Mouse (Mus musculus) layer of hippocampus, adult 18-20 months (tissue): ENCODE data around the gene Fads6. TPM values are rescaled to one million over a fixed set of nuclear protein-coding genes. Genes with fewer than 3 reads are reported as not detected.
A peak's percentile ranks its signal among the peaks of the same experiment; 100 is the strongest.

ENCODE experiments used
- DNase-seq, 2 experiments: peaks; one replicate each; pipeline ENCODE4 v3.0.0; 2022; ENCODE audit warnings: low spot score in 2 of 2
- total RNA-seq, 2 experiments: library from RNA; stranded (reverse); gene quantifications; 2 replicates each; pipeline ENCODE4 v1.2.3; 2021

Fads6 gene
- total RNA-seq, 2 experiments from 2014 or later, result 16.7 to 17.3 TPM

DNA sequence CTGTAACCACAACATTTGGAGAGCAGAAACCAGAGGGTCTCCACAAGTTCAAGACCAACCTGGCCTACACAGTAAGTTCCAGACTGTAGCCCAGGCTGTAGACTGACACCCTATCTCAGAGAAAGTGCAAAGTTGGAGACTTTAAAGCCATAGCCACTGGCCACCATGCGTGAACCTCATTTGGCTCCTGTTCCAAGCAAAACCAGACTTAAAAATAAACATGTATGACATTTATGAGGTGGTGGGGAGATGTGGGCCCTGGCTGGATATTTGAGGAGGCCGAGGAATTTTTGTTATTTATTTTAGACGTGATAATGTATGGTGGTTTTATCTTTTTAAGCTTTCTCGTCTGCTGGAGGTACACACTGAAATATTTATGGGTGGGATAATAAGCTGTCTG is 38.3 kb downstream of the Fads6 start:
- no peak for DNase-seq

DNA sequence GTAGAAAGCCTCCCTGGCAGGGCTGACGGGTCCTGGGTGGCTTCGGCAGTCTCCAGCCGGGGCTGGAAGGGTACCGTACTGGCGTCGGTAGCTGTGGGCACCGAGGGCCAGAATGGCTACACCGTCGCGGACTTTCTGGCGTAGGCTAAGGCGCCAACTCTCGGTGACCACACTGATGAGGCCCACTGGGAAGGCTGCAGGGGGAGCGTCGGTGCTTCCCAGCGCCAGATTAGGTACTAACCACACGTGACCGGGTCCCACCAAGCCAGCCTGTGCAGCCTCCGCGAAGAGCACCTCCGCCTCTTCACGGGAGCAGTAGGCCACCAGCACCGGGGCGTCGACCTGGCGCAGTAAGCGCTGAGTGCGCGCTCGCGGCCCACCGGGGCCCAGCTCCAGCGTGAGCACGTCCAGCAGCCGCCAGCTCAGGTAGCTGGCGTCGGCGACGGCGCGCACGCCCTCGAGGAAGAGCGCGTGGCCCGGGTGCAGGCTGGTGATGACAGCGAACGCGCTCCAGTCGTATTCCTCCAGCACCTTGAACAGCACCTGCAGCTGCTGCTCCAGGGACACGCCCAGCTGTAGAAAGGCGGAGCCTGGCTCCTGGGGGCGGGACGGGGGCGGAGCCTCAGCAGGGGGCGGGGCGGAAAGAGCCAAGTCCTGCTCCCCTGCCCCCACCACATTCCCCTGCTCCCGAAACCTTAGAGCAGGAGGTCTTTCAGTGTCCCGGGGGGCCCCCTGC is 39.5 kb downstream of the Fads6 start:
- no peak for DNase-seq

DNA sequence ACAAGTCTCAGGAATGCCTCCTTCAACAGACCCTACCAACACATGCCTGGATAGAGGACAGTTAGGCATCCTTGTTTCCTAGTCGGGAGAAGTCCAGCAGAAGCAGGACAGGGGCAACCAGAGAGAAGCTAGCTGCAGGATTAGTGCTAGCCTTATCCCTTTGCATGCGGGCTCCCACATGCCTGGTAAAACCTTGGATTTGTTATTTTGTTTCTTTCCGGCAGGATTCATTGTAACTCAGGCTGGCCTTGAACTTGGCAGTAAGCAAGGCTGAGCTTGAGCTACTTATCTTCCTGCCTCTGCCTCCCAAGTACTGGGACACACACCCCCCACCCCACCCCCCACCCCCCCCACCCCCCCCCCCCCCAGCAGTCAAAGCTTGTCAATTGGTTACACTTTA is 46.2 kb downstream of the Fads6 start:
- DNase-seq, result no peak

DNA sequence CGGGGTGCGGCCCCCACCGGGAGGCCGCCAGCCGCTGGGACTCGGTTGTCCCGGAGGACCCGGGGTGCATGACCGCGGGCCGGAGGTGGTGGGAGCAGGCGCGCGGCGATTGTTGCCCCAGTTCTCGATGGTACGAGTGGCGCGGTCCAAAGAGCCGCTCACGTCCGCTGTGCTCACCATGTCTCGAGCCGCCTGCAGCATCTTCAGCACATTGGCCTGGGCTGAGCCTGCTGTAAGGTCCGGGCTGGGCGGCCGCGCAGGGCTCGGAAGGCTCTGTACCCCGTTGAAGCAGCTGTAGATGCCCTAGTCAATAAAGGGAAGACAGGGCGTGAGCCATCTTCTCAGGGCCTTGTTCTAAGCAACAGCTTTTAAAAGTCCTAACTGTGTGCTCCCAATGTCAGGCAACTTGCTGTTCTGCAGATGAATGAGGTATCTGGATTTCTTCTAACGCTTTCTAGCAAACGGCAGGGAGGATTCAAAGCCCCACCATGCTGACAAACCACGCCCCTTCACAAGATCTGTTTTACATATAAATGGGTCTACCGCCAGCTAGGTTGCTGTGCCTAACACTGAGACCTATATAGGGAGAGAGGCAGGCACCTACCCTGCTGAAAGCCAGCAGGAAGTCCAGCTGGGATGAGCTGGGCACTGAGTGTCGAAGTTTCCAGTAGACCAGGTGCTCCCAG is 46.9 kb downstream of the Fads6 start:
- no peak for DNase-seq

DNA sequence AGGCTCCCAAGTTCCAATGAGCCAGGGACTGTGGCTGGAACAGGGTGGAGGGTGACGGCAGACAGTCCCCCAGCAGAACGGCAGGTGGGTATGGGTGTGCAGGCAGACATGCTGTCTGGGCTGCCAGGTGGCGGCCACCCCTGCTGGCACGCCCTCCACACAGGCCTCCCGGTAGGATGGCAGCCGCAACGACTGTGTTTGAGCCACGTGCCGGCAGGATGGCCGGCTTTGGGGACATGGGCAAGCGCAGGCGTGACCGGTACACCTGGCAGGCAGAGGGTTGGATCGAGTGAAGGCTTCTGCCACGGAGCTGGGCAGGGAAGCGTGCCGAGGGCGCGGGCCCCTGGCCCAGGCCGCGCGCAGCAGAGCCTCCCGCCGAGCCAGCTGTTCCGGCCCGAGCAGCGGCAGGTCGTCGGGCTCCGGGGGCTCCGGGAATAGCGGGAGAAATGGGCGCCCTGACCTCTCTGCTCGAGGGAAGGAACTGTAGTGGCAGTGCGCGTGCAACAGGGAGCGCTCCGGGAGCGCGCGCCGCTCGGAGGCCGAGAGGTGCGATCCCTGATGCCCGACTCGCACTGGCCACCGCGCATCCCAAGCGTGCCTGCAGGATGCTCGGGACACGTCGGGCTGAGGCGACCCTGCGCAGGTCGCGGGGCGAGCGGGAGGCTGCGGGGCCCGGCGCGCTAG is 47.6 kb downstream of the Fads6 start:
- DNase-seq, result no peak

DNA sequence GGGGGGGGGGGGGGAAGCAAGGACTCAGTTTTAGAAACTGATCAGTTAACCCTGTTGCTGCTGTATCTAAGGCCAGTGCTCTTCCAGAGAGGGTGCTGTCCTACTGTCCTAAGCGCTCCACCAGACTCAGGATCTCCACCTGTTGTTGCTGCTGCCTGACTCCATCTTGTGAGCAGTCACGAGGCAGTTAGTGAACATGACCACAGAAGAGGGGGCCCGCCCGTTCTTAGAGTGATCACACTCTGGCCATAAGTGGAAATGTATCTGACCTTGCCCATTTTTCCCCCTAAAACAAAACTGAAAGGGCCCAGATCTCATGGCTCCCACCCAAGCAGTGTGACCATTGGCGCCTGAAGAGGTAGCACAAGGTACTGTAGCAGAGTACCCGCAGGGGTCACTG is 49.5 kb downstream of the Fads6 start:
- DNase-seq, result no peak

DNA sequence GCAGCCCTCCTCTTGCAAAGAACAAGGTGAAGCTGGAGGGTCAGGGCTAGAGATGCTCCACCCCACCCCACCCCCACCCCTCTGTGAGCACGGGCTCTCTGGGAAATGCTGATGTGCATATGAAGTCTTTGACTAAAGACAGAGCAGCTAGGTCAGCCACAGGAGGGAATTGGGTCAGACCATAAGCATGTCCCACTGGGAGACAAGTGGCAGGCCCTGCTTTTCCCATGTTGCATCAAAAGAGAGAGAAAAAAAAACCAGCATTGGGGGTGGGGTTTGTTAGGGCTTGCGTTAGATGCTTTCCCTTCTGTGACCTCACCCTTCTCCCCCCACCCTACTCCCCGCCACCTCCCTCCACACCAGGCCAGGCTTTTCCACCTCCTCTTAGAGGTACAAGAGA is 50.2 kb downstream of the Fads6 start:
- DNase-seq, result no peak

DNA sequence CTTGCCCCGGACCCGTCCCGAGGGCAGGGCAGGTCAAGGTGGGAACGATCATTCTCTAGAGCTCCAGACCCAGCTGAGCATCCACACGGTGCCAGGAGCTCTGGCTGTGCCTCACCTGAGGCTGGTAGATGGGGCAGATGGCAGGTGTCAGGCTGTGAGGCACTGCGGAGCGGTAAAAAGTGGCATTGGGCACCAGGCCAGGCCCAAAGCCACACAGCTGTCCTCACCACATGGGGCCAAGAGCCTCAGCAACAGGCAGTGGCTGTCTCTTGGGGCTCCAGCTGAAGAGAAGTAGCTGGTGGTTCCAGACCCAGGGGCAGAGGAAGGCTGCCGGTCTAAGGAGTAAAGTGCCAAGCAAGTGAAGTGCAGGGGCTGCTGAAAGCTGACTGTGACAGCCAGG is 51.1 kb downstream of the Fads6 start:
- no peak for DNase-seq

DNA sequence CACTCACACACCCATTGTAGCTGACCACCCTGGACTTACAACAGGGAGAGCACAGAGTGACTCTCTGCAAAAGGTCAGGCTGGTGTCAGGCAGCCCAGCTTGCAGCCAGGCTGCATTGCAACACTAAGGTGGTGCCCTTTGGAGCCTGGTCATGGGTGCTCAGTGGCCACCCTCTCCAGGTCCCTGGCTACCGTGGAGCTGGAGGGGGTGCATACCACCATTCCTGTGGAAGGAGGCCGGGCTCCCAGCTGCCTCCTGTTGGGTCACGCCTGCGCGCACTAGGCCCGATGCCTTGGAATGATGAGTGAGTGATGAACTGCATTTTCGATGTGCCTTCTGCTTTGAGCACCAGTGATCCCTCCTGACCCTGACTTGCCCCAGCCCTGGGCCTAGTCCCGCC is 52.6 kb downstream of the Fads6 start:
- no peak for DNase-seq

DNA sequence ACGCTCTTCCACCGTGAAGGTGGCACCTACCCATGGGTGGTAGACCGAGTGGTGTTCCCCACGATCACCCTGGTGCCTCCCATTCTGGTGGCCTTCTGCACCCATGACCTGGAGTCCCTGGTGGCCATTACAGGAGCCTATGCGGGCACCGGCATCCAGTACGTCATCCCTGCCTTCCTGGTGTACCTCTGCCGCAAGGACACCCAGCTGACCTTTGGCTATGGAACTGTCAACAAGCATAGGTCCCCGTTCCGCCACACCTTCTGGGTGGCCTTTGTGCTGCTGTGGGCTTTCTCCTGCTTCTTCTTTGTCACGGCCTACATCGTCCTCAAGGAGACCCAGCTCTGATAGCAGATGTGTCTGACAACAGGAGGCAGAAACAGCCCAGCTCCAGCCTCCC is 53.7 kb downstream of the Fads6 start:
- no peak for DNase-seq

DNA sequence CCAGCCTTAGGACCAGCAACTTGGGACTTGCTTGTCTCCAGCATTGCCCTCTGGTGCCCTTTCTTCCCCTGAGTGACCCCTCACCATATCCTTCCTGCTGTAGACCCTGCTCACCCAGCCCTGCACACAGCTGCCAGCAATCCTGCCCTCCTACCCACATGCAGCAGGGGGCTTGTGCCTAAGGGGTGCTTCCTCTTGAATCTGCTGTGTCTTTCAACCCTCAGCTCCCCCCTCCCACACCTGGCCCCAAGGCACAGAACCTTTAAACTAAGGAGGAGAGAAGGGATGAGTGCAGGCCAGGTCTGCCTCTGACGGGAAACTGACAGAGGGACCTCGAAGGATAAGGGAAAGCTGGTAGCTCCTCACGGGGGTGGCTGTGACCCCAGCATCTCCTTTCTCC is 54.7 kb downstream of the Fads6 start:
- DNase-seq, result no peak

DNA sequence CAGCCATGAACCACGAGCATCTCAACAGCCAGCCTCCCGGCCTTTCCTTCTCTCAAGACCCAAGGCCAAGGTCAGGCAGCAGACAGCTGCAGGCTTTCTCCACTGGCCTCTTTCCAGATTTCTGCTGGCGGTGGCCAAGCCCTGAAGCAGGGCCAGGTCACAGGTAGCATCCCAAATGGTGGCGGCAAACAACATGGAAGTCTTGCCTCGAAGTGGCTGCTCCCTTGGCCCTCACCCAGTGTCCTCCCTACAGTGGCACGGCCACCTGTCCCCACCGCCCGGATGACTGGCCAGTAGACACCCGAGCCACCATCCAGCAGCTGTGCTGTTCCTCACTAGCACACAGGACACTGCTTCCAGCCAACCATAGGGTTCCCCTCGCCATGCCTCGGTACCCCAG is 56.1 kb downstream of the Fads6 start:
- DNase-seq, result no peak

DNA sequence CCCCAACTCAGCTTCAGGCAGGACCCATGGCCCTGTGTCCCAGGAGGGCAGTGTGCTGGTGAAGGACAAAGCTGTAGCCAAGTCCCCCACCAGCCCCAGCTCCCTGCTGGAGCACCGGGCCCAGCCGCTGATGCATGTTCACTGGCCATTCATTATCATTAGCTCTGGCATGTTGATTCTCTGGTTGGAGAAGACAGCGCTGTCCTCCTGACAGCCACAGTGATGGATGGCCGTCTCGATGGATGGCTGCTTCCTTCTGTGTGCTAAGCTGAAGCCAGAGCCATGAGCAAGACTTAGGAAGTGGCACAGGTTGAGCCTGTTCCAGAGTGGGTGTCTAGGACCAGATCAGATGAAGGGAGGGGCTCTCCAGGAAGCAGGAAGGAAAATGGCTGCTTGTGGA is 60.9 kb downstream of the Fads6 start:
- DNase-seq, result no peak

DNA sequence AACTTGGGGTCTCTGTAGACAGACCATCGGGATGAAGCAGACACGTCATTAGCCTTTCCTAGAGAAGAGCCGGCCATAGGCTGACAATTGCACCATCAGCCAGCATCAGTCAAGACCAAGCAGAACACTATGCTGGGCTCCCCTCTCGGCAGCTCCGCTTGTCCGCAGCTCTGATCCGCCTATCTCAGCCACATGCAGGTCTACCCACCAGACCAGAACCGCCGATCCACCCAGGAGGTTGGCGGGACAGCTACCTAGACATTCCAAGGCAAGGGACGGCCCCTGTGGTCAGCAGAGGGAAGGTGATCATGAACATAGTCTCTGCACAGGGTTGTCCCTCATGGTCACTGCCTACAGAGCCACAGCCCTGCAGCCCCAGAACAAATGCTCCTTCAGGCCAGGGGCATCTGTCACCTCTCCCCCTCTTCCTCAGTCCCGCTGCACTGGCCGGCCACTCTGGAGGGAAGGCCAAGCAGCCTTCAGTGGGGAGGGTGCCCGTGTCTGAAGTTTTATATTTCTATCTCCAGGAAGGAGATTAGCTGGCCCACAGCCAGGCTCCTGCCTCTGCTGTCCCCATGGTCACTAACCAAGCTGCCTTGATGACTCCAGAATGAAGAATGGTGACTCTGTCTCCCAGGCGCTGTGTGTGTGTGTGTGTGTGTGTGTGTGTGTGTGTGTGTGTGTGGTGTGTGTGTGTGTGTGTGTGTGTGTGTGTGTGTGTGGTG is 63.0 kb downstream of the Fads6 start:
- no peak for DNase-seq

DNA sequence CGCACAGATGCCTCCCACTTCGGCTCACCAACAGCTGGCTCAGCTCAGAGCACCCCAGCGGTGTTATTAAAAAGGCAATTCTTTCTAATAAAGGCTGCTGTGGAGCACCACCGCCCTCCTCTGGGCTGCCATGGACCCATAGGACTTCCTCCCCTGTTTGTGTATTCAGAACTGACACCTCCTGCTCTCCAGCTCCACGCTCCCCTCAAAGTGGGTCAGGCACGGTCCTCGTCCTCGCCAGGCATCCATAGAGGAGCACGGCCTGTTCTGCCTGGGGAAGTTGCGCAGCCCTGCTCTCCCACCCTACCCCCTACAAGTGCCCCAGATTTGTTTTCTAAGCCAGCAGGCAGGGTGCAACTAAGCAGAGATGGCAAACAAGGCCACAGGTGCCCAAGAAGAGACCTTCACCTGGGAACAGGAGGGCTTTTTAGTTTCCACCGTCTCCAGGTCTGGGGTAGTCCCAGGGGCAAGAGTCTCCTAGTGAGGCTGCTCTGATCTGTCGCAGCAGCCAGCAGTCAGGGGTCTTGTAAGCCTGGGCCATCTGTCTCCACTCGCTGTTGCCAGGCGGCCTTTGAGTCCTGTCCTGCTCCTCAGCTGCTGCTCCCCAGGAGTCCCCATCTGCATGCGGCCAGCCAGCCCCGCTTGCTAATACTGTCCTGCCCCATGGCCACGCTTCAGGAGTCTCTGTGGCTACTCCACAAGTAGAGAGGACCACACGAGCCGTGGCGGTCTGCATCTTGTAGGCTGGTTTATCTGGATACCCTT is 63.8 kb downstream of the Fads6 start:
- peak in 1 of 2 experiments; percentile 47 for DNase-seq

DNA sequence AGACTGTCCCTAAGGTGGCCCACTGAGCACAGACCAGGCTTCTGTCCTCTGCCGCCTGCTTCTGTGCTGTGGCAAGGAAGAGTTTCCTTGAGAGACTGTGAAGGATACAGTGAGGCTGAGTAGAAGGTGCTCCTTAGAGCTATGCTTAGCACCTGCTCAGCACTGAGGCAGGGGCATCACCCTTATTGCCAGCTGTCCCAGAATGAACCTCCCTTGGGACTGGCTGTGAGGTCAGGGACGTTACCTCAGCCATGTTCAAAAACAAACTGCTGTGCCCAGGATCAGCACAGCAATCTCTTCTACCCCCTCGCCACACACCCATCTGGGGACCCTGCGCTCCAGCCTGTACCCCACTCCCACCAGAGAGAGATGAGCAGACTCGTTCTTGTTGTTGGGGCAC is 64.6 kb downstream of the Fads6 start:
- DNase-seq, result no peak

DNA sequence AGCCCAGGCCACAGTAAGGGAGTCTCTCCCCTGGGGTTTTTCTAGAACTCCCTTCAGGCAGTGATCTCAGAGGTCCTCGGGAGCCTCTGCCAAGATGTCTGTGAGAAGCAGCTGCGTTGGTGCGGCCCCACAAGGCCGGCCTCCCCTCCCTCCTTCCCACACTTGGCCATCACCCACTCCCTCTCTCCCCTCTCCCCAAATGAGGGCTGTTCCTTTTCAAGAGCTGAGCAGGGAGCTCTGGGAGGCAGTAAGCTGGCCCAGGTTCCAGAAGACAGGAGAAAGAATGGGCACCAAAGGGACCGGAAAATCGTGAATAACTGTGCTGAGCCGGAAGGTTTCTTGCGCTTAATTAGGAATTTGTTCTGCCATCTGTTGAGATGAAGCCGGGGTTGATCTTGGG is 65.5 kb downstream of the Fads6 start:
- DNase-seq, result peak in 1 of 2 experiments; percentile 42

DNA sequence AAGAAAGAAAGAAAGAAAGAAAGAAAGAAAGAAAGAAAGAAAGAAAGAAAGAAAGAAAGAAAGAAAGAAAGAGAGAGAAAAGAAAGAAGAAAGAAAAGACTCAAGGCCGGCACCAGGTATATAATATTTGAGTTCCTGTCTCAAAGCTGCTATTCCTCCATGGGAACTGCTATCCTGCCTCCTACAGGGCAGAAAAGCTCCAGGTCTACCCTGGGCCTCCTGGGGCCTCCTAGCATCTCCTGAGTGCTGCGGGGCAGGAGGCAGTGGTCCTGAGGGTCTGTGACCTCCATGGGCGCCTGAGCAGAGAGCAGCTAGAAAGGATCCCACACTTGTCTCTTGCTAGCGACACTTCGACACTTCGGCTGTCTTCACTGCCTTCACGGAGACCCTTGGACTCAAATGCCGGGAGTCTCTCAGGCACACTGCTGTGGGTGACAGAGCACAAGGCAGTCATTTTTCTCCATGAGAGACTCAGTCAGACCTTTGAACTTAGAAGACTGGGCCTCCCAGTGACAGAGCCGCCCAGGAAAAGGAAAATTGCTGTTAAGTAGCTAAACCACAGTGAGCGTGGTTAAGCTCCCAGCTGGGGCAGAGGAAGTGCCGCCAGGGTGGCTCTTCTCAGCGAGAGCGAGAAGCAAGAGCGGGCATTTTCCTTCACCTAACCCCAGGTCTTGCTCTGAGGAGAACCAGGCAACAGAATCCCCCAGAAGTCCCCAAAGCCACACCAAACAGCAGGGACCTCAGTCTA is 66.1 kb downstream of the Fads6 start:
- no peak for DNase-seq
